Mouse (Mus musculus) left cerebral cortex, adult 18-20 months (tissue): ENCODE results near the gene Wnk2. TPM values are rescaled to one million over a fixed set of nuclear protein-coding genes. Genes with fewer than 3 reads are reported as not detected.

Source experiments
- DNase-seq, 2 experiments: peaks; one replicate each; pipeline ENCODE4 v3.0.0; 2021 to 2022; ENCODE audit warnings: low spot score in 2 of 2, mixed read lengths in 1 of 2
- total RNA-seq, 2 experiments: library from RNA; stranded (reverse); gene quantifications; 2 replicates each; pipeline ENCODE4 v1.2.3; 2021

Gene Wnk2
- total RNA-seq, 2 experiments from 2014 or later: 117 to 130 TPM

DNA sequence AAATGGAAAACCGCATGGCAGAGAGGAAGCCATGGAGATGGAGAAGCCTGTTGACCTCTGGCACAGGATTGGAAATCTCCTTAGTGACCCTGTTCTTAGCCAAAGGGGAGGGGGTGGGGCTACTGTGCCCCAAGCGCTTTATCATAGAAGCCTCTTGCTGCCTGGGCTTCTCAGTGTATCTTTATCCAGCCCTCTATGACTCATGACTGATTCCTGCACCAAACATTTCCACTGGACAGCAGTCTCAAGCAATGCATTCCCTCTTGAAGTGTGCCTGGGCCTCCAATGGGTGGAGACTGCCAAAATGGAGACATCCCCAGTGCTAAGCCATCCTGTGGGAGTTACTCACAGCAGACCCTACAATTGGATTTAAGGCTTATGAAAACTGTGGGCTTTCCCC lies 157.7 kb downstream of the Wnk2 start:
- no peak for DNase-seq

Other genes starting within 250 kb of the Wnk2 start
- gene Fam120a, start 180.0 kb downstream of the Wnk2 start, total RNA-seq: 100 to 1,000 TPM; 106 to 111 TPM
- gene Ninj1, start 39.5 kb upstream of the Wnk2 start, total RNA-seq: 10 to 100 TPM; 19.1 to 20.7 TPM
- gene Card19, start 68.0 kb upstream of the Wnk2 start, total RNA-seq: 1 to 10 TPM; 8.0 to 8.8 TPM
- gene Susd3, start 100.7 kb upstream of the Wnk2 start, total RNA-seq: 1 to 10 TPM; 2.4 to 2.6 TPM
- 1 to 10 TPM; 5.0 to 5.9 TPM for gene Fgd3, start 172.3 kb upstream of the Wnk2 start, total RNA-seq
- gene Bicd2, start 193.6 kb upstream of the Wnk2 start, total RNA-seq: 10 to 100 TPM; 46.4 to 48.6 TPM